Mouse (Mus musculus) cerebellum, adult (tissue): ENCODE measurements at regions not wholly inside any gene's neighbourhood (a gene's known extent, or its start where the extent isn't known, plus 50 kb on each side); places are given as distances from the start of the nearest gene placed in this dataset.
A peak's percentile ranks its signal among the peaks of the same experiment; 100 is the strongest.

Source experiments
- ATAC-seq: cut with Nextera tagmentation; 2 replicates; pipeline ENCODE4 v1.9.2; 2017; ENCODE audit warnings: mild to moderate bottlenecking, moderate library complexity, mixed read lengths; ENCODE audit not compliant: insufficient number of reproducible peaks, low FRiP score, low TSS enrichment

GRCm38 (mm10) chrX:97434327-97434726 is 57.3 kb upstream of the Eda2r start:
- ATAC-seq, result no peak

GRCm38 (mm10) chrX:97431391-97431803 is 54.4 kb upstream of the Eda2r start:
- peak; percentile 81 for ATAC-seq
